Mouse (Mus musculus): Measurements from ENCODE around the gene Snx30. TPM values are rescaled to one million over a fixed set of nuclear protein-coding genes. Genes with fewer than 3 reads are reported as not detected.

The Snx30 gene
- polyA plus RNA-seq, 1 experiment from 2014 or later, result 3.4 TPM

- H3K9me3 ChIP-seq (replicated peaks), result no peaks in the 10 kb centered on the region
- DNase-seq, result no peak
- 40% methylated on average over 6 of the region's 6 CpGs for WGBS (ENCODE audit: insufficient replicate concordance)
- no peak overlapping the region for H3K9ac ChIP-seq
- H3K27me3 ChIP-seq, result no peaks in the 10 kb centered on the region
- H3K4me1 ChIP-seq (replicated peaks), result peaks cover 25% of the 10 kb centered on the region
- ATAC-seq (ENCODE audit: low read depth), result peak; percentile 63
- no peak overlapping the region for H3K4me2 ChIP-seq
- no peak overlapping the region for H3K27ac ChIP-seq
- no peak overlapping the region for H3K4me3 ChIP-seq (replicated peaks)
- 0 out of 2 replicates have a peak, but pooled peaks cover 3% of the 10 kb centered on the region for H3K36me3 ChIP-seq
These were observed 20.0 kb downstream of the Snx30 start for GRCm38 (mm10) chr4:59825634-59826033.

DNA sequence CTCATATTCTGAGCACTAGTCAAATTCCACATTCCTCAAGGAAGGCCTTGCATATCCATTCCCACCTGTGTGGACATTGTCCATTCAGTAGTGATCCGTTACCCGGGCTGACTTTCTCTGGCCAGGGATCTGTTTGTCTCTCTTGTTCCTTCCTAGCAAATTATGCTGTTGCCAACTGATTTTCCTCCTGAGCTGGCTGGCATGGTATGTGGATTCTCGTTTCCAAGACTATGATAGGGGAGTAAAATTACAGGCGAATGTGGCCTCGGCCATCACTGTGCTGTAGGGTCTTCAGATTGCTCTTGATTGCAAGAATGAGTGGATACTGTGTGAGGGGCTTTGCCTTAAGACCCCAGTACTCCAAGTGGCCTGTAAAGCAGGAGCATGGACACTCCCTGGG lies 20.7 kb downstream of the Snx30 start:
- WGBS (ENCODE audit: insufficient replicate concordance), result 76% methylated on average over 5 of the region's 5 CpGs
- no peak for ATAC-seq (ENCODE audit: low read depth)

GRCm38 (mm10) chr4:59829072-59829471 lies 23.4 kb downstream of the Snx30 start:
- H3K27ac ChIP-seq, result no peak overlapping the region
- 0 out of 2 replicates have a peak, but pooled peaks cover 3% of the 10 kb centered on the region for H3K36me3 ChIP-seq
- 63% methylated on average over 4 of the region's 4 CpGs for WGBS (ENCODE audit: insufficient replicate concordance)
- H3K9ac ChIP-seq, result no peak overlapping the region
- no peaks in the 10 kb centered on the region for H3K9me3 ChIP-seq (replicated peaks)
- H3K4me2 ChIP-seq, result no peak overlapping the region
- H3K4me1 ChIP-seq (replicated peaks), result peaks cover 18% of the 10 kb centered on the region
- H3K4me3 ChIP-seq (replicated peaks), result no peak overlapping the region
- no peak for DNase-seq
- no peak for ATAC-seq (ENCODE audit: low read depth)
- no peaks in the 10 kb centered on the region for H3K27me3 ChIP-seq

More for the DNA sequence above, 20.7 kb downstream of the Snx30 start:
- Histone ChIP-seq H3K36me3 (0 out of 2 replicates have a peak, but pooled peaks cover 3% of the 10 kb centered on the region), H3K9ac (no peak overlapping the region), H3K4me1 (replicated peaks) (peaks cover 25% of the 10 kb centered on the region), H3K27me3 (no peaks in the 10 kb centered on the region), H3K9me3 (replicated peaks) (no peaks in the 10 kb centered on the region), H3K4me2 (no peak overlapping the region), H3K27ac (no peak overlapping the region), H3K4me3 (replicated peaks) (no peak overlapping the region)
- DNase-seq, result no peak

DNA sequence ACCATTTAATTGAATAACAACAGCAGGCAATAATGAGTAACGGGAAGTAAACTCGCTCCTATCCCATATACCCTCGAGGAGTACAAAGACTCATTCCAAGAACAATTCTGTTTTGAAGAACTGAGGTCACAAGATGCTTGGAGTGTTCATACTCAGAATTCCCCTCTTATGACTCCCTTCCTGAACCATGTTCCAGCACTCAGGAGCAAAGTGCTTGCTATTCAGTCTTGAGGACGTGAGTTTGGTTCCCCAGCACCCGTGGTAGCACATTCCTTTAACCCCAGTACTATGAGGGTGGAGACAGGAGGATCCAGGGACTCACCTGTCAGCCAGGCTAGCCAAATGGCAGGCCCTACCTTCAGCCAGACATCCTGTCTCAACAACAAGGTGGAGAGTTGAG lies 25.4 kb downstream of the Snx30 start:
- H3K27me3 ChIP-seq, result no peaks in the 10 kb centered on the region
- no peaks in the 10 kb centered on the region for H3K9me3 ChIP-seq (replicated peaks)
- H3K4me1 ChIP-seq (replicated peaks), result peaks cover 5% of the 10 kb centered on the region
- H3K4me2 ChIP-seq, result no peak overlapping the region
- DNase-seq, result no peak
- no peak overlapping the region for H3K4me3 ChIP-seq (replicated peaks)
- 75% methylated on average over 5 of the region's 5 CpGs for WGBS (ENCODE audit: insufficient replicate concordance)
- H3K36me3 ChIP-seq, result peaks cover 18% of the 10 kb centered on the region; the same call in 1 of the 2 replicates
- H3K27ac ChIP-seq, result no peak overlapping the region
- no peak overlapping the region for H3K9ac ChIP-seq
- ATAC-seq (ENCODE audit: low read depth), result no peak

DNA sequence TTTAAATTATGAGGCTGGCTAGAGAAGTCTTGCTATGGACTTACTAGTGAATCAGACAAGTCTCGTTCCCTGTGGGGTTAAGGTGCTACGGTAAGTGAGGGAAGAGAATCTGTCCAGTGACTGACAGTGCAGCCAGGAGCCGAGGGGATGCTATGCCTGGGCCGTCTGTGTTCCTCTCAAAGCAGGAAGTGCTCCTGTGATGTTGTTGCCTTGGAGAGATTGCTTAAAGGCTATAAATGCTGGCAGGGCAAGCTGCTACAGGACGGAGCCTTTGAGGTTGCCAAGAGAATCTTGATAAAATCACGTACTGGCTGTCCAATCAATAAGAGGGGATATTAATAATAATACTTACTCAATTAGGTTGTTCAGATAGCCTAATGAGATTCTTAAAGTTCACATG lies 27.2 kb downstream of the Snx30 start:
- Histone ChIP-seq H3K4me1 (replicated peaks) (peaks cover 5% of the 10 kb centered on the region; the same call in 1 of the 2 replicates), H3K9me3 (replicated peaks) (no peaks in the 10 kb centered on the region), H3K36me3 (peaks cover 14% of the 10 kb centered on the region; the same call in 1 of the 2 replicates), H3K4me2 (no peak overlapping the region), H3K9ac (no peak overlapping the region), H3K4me3 (replicated peaks) (no peak overlapping the region), H3K27ac (no peak overlapping the region), H3K27me3 (no peaks in the 10 kb centered on the region)
- DNase-seq (no peak), ATAC-seq (ENCODE audit: low read depth) (no peak)
- 57% methylated on average over 6 of the region's 6 CpGs for WGBS (ENCODE audit: insufficient replicate concordance)

GRCm38 (mm10) chr4:59837659-59838058 lies 32.0 kb downstream of the Snx30 start:
- peak overlapping the region; percentile 63 for H3K27ac ChIP-seq

GRCm38 (mm10) chr4:59844460-59845244 lies 39.0 kb downstream of the Snx30 start:
- ATAC-seq (ENCODE audit: low read depth) (0 out of 2 replicates have a peak, but pooled peaks have one; percentile 12), DNase-seq (no peak)
- Histone ChIP-seq H3K4me3 (replicated peaks) (no peak overlapping the region), H3K4me1 (replicated peaks) (peaks cover 17% of the 10 kb centered on the region), H3K4me2 (no peak overlapping the region), H3K27ac (peak overlapping the region; percentile 40), H3K27me3 (no peaks in the 10 kb centered on the region), H3K9me3 (replicated peaks) (no peaks in the 10 kb centered on the region), H3K9ac (no peak overlapping the region; the same call in 1 of the 2 replicates), H3K36me3 (peaks cover 9% of the 10 kb centered on the region)
- WGBS (ENCODE audit: insufficient replicate concordance), result 39% methylated on average over 15 of the region's 15 CpGs

More at GRCm38 (mm10) chr4:59837659-59838058, 32.0 kb downstream of the Snx30 start:
- no peak overlapping the region for H3K9ac ChIP-seq
- H3K4me2 ChIP-seq, result no peak overlapping the region
- peaks cover 11% of the 10 kb centered on the region for H3K4me1 ChIP-seq (replicated peaks)
- ATAC-seq (ENCODE audit: low read depth), result no peak
- no peak for DNase-seq
- no peak overlapping the region for H3K4me3 ChIP-seq (replicated peaks)
- H3K9me3 ChIP-seq (replicated peaks), result no peaks in the 10 kb centered on the region
- 45% methylated on average over 7 of the region's 7 CpGs for WGBS (ENCODE audit: insufficient replicate concordance)
- peaks cover 14% of the 10 kb centered on the region; the same call in 1 of the 2 replicates for H3K36me3 ChIP-seq
- H3K27me3 ChIP-seq, result no peaks in the 10 kb centered on the region

DNA sequence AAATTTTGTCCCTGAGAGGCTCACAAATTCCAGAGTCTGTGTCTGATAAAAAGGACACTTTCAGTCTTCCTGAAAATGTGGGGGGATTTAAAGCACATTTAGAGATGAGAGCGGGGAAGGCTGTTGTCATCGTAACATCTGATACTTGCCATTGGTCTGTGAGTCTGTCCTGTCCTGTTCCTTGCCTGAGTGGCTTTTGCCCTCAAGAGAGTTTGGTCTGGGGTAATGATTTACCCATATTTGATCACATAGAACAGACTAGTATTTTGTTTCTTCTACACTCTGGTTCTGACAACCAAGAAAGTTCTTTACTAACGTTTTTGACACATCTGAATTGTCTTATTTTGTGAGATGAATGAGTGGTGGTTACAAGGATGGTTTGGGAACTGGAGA lies 39.6 kb downstream of the Snx30 start:
- H3K4me3 ChIP-seq (replicated peaks), result no peak overlapping the region
- no peaks in the 10 kb centered on the region for H3K27me3 ChIP-seq
- WGBS (ENCODE audit: insufficient replicate concordance), result 40% methylated on average over 3 of the region's 3 CpGs
- DNase-seq, result no peak
- ATAC-seq (ENCODE audit: low read depth), result no peak
- no peak overlapping the region for H3K9ac ChIP-seq
- H3K36me3 ChIP-seq, result peaks cover 9% of the 10 kb centered on the region
- H3K27ac ChIP-seq, result peak overlapping the region; percentile 40; the same call in 1 of the 2 replicates
- no peaks in the 10 kb centered on the region for H3K9me3 ChIP-seq (replicated peaks)
- H3K4me2 ChIP-seq, result no peak overlapping the region
- peaks cover 17% of the 10 kb centered on the region for H3K4me1 ChIP-seq (replicated peaks)

GRCm38 (mm10) chr4:59847447-59847846 lies 41.8 kb downstream of the Snx30 start:
- H3K9ac ChIP-seq, result no peak overlapping the region
- ATAC-seq (ENCODE audit: low read depth), result no peak

DNA sequence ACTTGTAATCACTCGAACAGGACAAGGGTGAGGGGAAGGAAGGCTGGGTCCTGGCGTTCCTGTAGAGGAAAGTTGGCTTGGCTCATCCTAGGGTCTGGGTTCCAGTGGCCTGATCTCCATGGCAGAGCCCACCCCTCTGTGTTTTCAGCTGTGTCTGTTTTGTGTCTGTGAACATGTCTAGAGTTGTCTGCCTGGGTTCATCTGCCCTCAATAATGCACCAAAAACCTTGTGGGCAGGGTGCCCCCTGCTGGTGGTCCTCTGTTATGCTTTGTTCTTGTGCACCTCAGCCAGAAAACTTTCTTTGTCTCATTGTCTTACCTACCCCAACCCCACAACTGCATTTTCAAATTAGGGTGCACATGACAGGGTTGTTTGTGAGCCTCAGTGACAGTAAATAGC lies 44.5 kb downstream of the Snx30 start:
- H3K4me2 ChIP-seq, result no peak overlapping the region
- WGBS (ENCODE audit: insufficient replicate concordance), result 72% methylated on average over 2 of the region's 2 CpGs
- no peak overlapping the region for H3K4me3 ChIP-seq (replicated peaks)
- no peak overlapping the region for H3K27ac ChIP-seq
- H3K27me3 ChIP-seq, result no peaks in the 10 kb centered on the region
- DNase-seq (peak; percentile 45), ATAC-seq (ENCODE audit: low read depth) (peak; percentile 43; the same call in 1 of the 2 replicates)
- H3K9me3 ChIP-seq (replicated peaks), result no peaks in the 10 kb centered on the region
- 0 out of 2 replicates have a peak, but pooled peaks cover 7% of the 10 kb centered on the region for H3K4me1 ChIP-seq (replicated peaks)
- no peak overlapping the region for H3K9ac ChIP-seq
- H3K36me3 ChIP-seq, result peaks cover 9% of the 10 kb centered on the region

More at GRCm38 (mm10) chr4:59847447-59847846, 41.8 kb downstream of the Snx30 start:
- DNase-seq, result no peak
- Histone ChIP-seq H3K4me2 (no peak overlapping the region), H3K4me3 (replicated peaks) (no peak overlapping the region), H3K9me3 (replicated peaks) (no peaks in the 10 kb centered on the region), H3K36me3 (peaks cover 9% of the 10 kb centered on the region), H3K4me1 (replicated peaks) (peaks cover 13% of the 10 kb centered on the region), H3K27ac (no peak overlapping the region), H3K27me3 (no peaks in the 10 kb centered on the region)
- WGBS (ENCODE audit: insufficient replicate concordance), result 76% methylated on average over 5 of the region's 5 CpGs

DNA sequence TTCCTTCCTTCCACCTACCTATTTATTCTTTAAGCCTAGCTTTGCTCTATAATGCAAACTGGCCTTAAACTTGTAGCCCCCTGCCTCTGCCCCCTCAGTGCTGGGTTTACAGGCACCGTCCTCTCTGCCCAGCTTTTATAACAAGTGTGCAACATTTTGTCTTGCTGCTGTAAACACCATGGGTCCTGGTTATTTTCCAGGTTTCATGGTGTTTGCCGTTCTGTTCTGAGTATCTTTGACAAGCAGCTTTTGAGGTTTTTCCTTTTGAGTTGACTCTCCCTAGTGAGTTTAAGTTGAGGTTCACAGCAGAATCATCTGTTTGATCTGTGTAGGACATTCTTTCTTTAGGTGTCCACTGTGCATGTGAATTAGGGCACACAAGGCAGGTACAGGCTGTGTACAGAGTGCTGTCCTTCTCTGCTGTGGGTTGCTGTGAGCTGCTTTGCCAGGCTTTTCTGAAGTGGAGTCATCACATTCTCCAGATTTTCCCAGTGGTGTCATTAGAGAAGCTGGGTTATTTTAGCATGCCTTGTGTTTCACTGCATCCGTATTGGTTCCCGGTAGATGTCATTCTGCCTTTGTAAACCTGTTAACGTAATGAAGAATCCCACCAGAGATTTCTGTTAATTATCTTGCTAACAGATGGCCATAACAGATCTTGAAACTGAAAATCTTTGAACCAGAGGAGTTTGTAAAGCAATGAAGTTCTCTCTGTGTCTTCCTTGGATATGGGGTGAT lies 45.4 kb downstream of the Snx30 start:
- no peaks in the 10 kb centered on the region for H3K9me3 ChIP-seq (replicated peaks)
- peaks cover 6% of the 10 kb centered on the region for H3K36me3 ChIP-seq
- 0 out of 2 replicates have a peak, but pooled peaks cover 7% of the 10 kb centered on the region for H3K4me1 ChIP-seq (replicated peaks)
- DNase-seq (no peak), ATAC-seq (ENCODE audit: low read depth) (no peak)
- WGBS (ENCODE audit: insufficient replicate concordance), result 78% methylated on average over 5 of the region's 5 CpGs
- no peak overlapping the region for H3K4me2 ChIP-seq
- no peak overlapping the region for H3K9ac ChIP-seq
- H3K27ac ChIP-seq, result no peak overlapping the region
- no peaks in the 10 kb centered on the region for H3K27me3 ChIP-seq
- H3K4me3 ChIP-seq (replicated peaks), result no peak overlapping the region

Data from liver, embryonic 13.5 days (tissue).